Mouse (Mus musculus) neural tube, embryonic 11.5 days (tissue): ENCODE measurements around the gene Hnrnpk. TPM values are rescaled to one million over a fixed set of nuclear protein-coding genes. Genes with fewer than 3 reads are reported as not detected.
"Not testable (repeated sequence)": the region's sequence is repeated elsewhere in the genome, so short reads cannot be mapped to it uniquely, and the experiment has no call there.

Source experiments
- ATAC-seq: fragments of 200-750 bp; cut with Nextera tagmentation; 2 replicates; pipeline ENCODE4 v1.8.0; 2017; ENCODE audit warnings: moderate number of reproducible peaks, mild to moderate bottlenecking, moderate TSS enrichment, moderate library complexity; ENCODE audit not compliant: insufficient read depth, low FRiP score, low TSS enrichment
- DNase-seq: peaks from one replicate; pipeline ENCODE4 v3.0.0-alpha.2; 2015; ENCODE audit warnings: low spot score
- H3K27ac ChIP-seq: fragments of 300-500 bp; sonication (generic); 2 replicates; pipeline ENCODE4 v1.5.1; 2014; ENCODE audit warnings: low read depth, mild to moderate bottlenecking, low read length
- H3K27me3 ChIP-seq: fragments of 300-500 bp; sonication (generic); 2 replicates; pipeline ENCODE4 v1.6.1; 2014; ENCODE audit warnings: mild to moderate bottlenecking, low read length, mixed read lengths; ENCODE audit not compliant: control insufficient read depth, insufficient read depth
- H3K36me3 ChIP-seq: fragments of 300-500 bp; sonication (generic); 2 replicates; pipeline ENCODE4 v1.6.1; 2014; ENCODE audit warnings: mild to moderate bottlenecking, low read length, moderate library complexity, mixed read lengths; ENCODE audit not compliant: control insufficient read depth, insufficient read depth
- H3K4me1 ChIP-seq: fragments of 300-500 bp; sonication (generic); 2 replicates; pipeline ENCODE4 v1.6.1; 2014; ENCODE audit warnings: low read length, mixed read lengths; ENCODE audit not compliant: control insufficient read depth, insufficient read depth
- H3K4me2 ChIP-seq: fragments of 300-500 bp; sonication (generic); 2 replicates; pipeline ENCODE4 v1.6.1; 2014; ENCODE audit warnings: low read depth, mild to moderate bottlenecking, moderate library complexity
- H3K4me3 ChIP-seq: fragments of 300-500 bp; sonication (generic); 2 replicates; pipeline ENCODE4 v1.5.1; 2014; ENCODE audit warnings: low read depth, low read length
- H3K9ac ChIP-seq: fragments of 300-500 bp; sonication (generic); 2 replicates; pipeline ENCODE4 v1.6.1; 2014; ENCODE audit warnings: mild to moderate bottlenecking, low read length
- H3K9me3 ChIP-seq: fragments of 300-500 bp; sonication (generic); 2 replicates; pipeline ENCODE4 v1.6.1; 2016; ENCODE audit warnings: low read length; ENCODE audit not compliant: control insufficient read depth
- WGBS: fragments of 180-500 bp; shearing (Covaris S2); extraction: QIAGEN DNeasy Blood & Tissue Kit; methylation state at CpG from one replicate; pipeline ENCODE4 v1.1.7; 2014; 5-methylcytosine and 5-hydroxymethylcytosine counted together
- polyA plus RNA-seq: library from polyadenylated mRNA; unstranded; fragments of >200 nt; fragmentation: Nextera tagmentation; extraction: Ambion mirVana; gene quantifications from 2 replicates; pipeline ENCODE4 v1.2.1, GENCODE M21; 2014

The Hnrnpk gene
- polyA plus RNA-seq, 1 experiment from 2014 or later = 2,440 TPM

DNA sequence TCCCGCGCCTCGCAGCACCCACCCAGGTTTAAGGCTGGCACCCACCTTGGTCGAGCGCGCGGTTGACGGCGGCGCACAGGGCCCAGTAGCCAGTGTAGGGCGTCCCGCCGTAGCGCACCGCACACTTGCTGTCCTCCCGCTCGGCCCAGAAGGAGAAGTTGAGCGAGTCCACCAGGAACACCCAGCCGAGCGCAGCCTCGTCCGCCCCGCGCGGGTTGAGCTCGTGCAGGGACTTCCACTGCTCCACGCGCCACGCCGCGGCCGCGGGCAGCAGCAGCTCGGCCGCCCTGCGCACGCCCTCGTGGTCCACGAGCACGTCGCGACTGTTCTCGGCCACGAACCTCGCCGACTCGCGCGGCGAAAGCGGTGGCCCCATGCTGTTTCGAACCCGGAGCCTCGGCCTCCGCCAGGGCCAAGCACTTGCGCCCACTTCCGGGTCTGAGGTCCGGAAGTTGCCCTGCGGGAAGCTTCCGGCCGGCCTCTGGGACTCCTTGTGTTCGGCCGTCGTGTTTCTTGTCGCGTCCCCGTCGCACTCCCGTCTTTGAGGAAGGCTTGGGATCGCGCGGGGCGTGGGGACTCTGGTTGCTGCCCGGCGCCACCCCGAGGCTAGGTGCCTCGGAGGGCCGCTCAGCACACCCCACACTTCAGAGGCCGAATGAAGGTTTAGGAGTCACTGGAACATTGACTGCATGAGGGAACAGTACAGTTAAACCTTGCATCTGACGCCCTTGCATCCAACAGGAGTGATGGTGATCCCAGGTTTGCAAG is 18.2 kb downstream of the Hnrnpk start, which contains the start of gene 2210016F16Rik:
2210016F16Rik (minus strand) TSS at position 447 of the 768 bp plus-strand sequence.
- Histone ChIP-seq H3K4me1 (no peaks in the 10 kb centered on the region; the same call in 1 of the 2 replicates), H3K4me2 (peak within 1 kb of the TSS; percentile 80), H3K36me3 (peaks cover 21% of the 10 kb centered on the region), H3K4me3 (peak within 1 kb of the TSS; percentile 79), H3K27ac (no peak within 1 kb of the TSS), H3K9ac (peak within 1 kb of the TSS; percentile 76), H3K9me3 (peaks cover 9% of the 10 kb centered on the region; the same call in 1 of the 2 replicates), H3K27me3 (no peaks in the 10 kb centered on the region)
- ATAC-seq = peak; percentile 69
- 3% methylated on average over 80 of the region's 80 CpGs for WGBS
- peak; percentile 83 for DNase-seq

DNA sequence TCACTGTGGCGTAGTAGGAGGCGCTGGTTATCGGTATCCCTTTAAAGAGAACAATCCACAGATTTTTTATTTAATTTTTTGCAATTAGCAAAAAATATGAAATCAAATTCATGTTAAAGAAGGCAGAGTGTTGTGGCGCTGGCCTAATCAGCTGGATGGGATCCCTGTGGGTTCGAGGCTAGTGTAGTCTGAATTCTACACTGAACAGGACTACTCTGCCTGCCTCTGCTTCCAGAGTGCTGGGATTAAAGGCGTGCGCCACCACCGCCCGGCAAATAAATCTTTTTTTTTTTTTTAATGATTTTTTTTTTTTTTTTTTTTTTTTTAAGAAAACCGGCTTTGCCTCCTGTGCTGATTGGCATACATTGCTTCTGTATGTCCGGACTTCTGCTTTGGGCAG is 18.8 kb downstream of the Hnrnpk start:
- Histone ChIP-seq H3K4me3 (peak overlapping the region; percentile 79), H3K9me3 (peaks cover 9% of the 10 kb centered on the region; the same call in 1 of the 2 replicates), H3K27me3 (no peaks in the 10 kb centered on the region), H3K9ac (peak overlapping the region; percentile 76), H3K4me2 (peak overlapping the region; percentile 80), H3K4me1 (no peaks in the 10 kb centered on the region; the same call in 1 of the 2 replicates), H3K27ac (no peak overlapping the region), H3K36me3 (peaks cover 21% of the 10 kb centered on the region)
- 60% methylated on average over 10 of the region's 11 CpGs for WGBS
- no peak; the same call in 1 of the 2 replicates for ATAC-seq
- no peak for DNase-seq

DNA sequence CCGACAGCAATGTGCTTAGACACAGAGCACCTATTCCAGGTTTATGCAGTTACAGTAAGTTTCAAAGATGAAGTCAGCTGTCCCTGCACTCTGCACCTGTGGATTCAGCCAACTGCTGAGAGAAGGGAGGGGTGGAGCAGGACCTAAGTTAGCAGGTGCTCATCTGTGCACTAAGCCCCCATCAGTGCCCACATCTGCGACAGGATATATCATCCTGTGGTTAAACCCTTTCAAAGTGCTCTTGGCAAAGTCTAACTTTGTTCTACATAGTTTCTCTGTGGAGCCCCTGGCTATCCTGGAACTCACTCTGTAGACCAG is 30.0 kb downstream of the Hnrnpk start:
- H3K4me2 ChIP-seq = no peak overlapping the region
- no peaks in the 10 kb centered on the region for H3K36me3 ChIP-seq
- no peak for ATAC-seq
- no peak overlapping the region for H3K27ac ChIP-seq
- WGBS = 95% methylated on average over 2 of the region's 2 CpGs
- no peak overlapping the region for H3K4me3 ChIP-seq
- H3K27me3 ChIP-seq = no peaks in the 10 kb centered on the region
- DNase-seq = no peak
- no peaks in the 10 kb centered on the region for H3K9me3 ChIP-seq
- H3K9ac ChIP-seq = no peak overlapping the region
- H3K4me1 ChIP-seq = no peaks in the 10 kb centered on the region

DNA sequence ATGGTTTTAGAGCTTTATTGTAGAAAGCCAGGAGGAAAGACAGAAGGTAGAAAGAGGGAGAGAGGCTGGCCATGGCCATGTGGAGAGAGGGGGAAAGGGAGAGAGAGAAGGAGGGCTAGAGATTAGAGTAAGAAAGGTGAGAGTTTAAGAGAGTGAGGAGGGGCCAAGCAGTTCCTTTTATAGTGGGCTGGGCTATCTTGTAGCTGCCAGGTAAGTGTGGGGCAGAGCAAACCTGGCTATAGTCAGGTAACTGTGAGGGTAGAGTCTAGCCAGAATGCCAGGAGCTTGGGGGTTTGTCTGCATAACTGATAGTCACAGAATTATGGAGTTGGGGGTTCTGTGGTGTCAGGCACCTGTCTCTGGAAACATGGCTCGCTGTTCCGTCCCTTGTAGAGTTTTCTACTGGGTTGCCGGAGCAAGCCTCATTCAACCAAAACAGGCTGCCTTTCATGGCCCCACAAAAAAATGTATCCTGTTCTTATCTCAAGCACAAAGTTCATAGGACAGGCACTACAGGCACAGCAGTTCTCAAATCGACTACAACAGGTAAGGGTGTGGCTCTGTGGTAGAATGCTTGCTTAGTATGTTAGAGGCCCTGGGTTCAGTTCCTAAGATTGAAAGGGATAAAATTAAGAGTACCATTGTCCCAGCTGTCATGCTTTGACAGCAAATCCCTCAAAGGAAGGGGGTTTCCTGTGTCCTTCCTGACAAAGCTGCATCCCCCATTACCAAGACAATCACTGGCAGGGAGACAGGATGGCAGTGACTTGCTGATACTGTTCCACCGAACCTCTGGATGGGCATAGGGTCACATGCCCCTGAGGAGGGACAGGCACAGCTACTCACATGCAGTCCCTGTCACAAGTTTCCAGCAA is 30.6 kb downstream of the Hnrnpk start:
- Histone ChIP-seq H3K27ac (no peak overlapping the region), H3K36me3 (no peaks in the 10 kb centered on the region), H3K4me3 (no peak overlapping the region), H3K4me1 (no peaks in the 10 kb centered on the region), H3K4me2 (no peak overlapping the region), H3K27me3 (no peaks in the 10 kb centered on the region), H3K9me3 (no peaks in the 10 kb centered on the region), H3K9ac (no peak overlapping the region)
- ATAC-seq (no peak), DNase-seq (no peak)
- 88% methylated on average over 5 of the region's 5 CpGs for WGBS

DNA sequence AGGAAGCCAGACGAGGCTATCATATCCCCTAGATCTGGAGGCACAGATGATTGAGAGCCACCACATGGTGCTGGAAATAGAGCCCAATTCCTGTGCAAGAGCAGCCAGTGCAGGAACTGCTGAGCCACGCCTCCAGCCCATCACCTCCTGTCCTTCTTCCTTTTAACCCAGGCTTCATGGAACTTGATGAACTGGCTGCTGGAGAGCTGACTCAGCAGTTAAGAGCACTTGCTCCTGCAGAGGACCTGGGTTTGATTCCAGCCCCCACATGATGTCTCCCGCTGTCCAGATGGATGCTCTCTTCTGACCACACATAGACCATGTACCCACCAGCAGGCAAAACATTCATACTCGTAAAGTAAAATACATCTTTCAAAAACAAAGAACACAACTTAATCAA is 34.3 kb downstream of the Hnrnpk start:
- Histone ChIP-seq H3K36me3 (no peaks in the 10 kb centered on the region), H3K27ac (no peak overlapping the region), H3K4me1 (no peaks in the 10 kb centered on the region), H3K9me3 (no peaks in the 10 kb centered on the region), H3K27me3 (no peaks in the 10 kb centered on the region), H3K4me3 (no peak overlapping the region), H3K9ac (no peak overlapping the region), H3K4me2 (no peak overlapping the region)
- 81% methylated on average over 4 of the region's 4 CpGs for WGBS
- no peak for ATAC-seq
- DNase-seq = no peak

DNA sequence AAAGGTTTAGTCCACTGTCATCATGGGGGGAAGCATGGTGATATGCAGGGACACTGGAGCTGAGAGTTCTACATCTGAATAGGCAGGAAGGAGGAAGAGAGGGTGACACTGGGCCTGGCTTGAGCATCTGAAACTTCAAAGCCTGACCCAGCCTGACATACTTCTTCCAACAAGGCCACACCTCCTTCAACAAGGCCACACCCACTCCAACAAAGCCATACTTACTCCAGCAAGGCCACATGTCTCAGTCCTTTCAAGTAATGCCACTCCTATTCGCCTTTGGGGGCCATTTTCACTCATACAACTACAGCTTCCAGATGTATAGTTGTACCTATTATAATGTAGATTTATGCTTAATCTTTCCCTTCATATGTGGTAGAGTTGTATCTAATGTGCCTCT is 35.5 kb downstream of the Hnrnpk start:
- no peak for ATAC-seq
- H3K4me2 ChIP-seq = no peak overlapping the region
- 71% methylated on average over 1 of the region's 1 CpGs for WGBS

DNA sequence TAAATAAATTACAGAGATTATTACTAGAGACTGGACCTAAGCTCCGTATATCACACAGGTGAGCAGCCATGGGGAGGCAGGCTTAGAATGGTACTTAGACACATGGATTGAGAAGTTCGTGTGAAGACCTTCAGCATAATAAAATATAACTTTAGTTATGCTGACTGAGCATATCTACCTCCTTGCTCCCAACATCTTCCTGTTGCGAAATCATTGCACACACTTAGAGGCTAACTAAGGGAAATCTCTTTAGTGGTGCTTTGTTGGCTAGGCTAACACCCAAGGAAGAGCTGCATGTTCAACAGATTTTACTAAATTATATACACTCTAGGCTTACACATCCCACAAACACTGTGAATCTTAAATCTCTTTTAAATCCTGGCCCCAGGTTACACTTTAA is 36.8 kb downstream of the Hnrnpk start:
- H3K4me3 ChIP-seq = no peak overlapping the region
- no peak overlapping the region for H3K27ac ChIP-seq
- DNase-seq (no peak), ATAC-seq (no peak)
- no peaks in the 10 kb centered on the region for H3K27me3 ChIP-seq
- no peak overlapping the region for H3K9ac ChIP-seq
- H3K36me3 ChIP-seq = no peaks in the 10 kb centered on the region
- no peaks in the 10 kb centered on the region for H3K4me1 ChIP-seq
- no peak overlapping the region for H3K4me2 ChIP-seq
- no peaks in the 10 kb centered on the region for H3K9me3 ChIP-seq
- 89% methylated on average over 3 of the region's 3 CpGs for WGBS

More for the DNA sequence above, 35.5 kb downstream of the Hnrnpk start:
- no peaks in the 10 kb centered on the region for H3K4me1 ChIP-seq
- H3K9ac ChIP-seq = no peak overlapping the region
- no peaks in the 10 kb centered on the region for H3K27me3 ChIP-seq
- H3K4me3 ChIP-seq = no peak overlapping the region
- no peaks in the 10 kb centered on the region for H3K36me3 ChIP-seq
- DNase-seq = no peak
- no peaks in the 10 kb centered on the region for H3K9me3 ChIP-seq
- H3K27ac ChIP-seq = no peak overlapping the region

DNA sequence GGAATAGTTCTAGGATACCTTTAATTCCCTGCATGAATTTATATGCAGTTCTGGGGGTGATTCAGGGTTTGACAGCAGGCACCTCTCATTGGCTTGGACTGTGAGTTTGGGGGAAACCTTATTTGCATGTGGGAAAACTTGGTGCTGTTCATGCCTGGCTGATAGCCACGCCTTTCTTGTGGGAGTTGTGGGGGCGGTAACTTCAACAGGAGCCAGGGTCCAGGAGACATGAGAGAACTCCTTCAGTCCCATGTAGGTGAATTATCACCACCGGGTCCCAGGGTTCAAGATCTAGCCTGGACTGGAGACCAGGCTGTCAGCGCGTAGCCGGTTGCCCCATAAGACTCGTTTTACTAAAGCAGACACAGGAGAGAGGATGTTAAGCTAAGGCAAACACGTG is 38.0 kb downstream of the Hnrnpk start:
- H3K36me3 ChIP-seq, H3K4me2 ChIP-seq, H3K27ac ChIP-seq, H3K27me3 ChIP-seq, ATAC-seq, H3K9ac ChIP-seq, H3K4me1 ChIP-seq, DNase-seq, H3K4me3 ChIP-seq, H3K9me3 ChIP-seq: not testable (repeated sequence)
- WGBS = 88% methylated on average over 8 of the region's 8 CpGs
